Mouse (Mus musculus) embryonic fibroblast, embryonic 13.5 days (primary cell): Measurements from ENCODE around the gene Skp1a. TPM values are rescaled to one million over a fixed set of nuclear protein-coding genes. Genes with fewer than 3 reads are reported as not detected.
A peak's percentile ranks its signal among the peaks of the same experiment; 100 is the strongest.

Source experiments
- H3K27ac ChIP-seq: 2 replicates; pipeline ENCODE4 v1.5.1; 2012; ENCODE audit warnings: low read length, control low read depth, inconsistent platforms; ENCODE audit not compliant: insufficient read depth
- H3K4me1 ChIP-seq: 2 replicates; pipeline ENCODE4 v1.6.1; 2011; ENCODE audit warnings: low read length; ENCODE audit not compliant: control insufficient read depth, insufficient read depth
- H3K4me3 ChIP-seq: 2 replicates; pipeline ENCODE4 v1.5.1; 2011; ENCODE audit warnings: mild to moderate bottlenecking, control low read depth, low read length; ENCODE audit not compliant: insufficient read depth
- CTCF ChIP-seq: IDR thresholded peaks from 2 replicates; pipeline ENCODE4 v1.5.1; 2011; ENCODE audit warnings: mild to moderate bottlenecking, control low read depth, low read length, moderate library complexity, borderline replicate concordance; ENCODE audit not compliant: insufficient read depth
- POLR2A ChIP-seq: IDR thresholded peaks from 2 replicates; pipeline ENCODE4 v1.6.1; 2011; ENCODE audit warnings: low read depth, mild to moderate bottlenecking, control low read depth, low read length, moderate library complexity
- polyA plus RNA-seq: library from polyadenylated mRNA; stranded (reverse); fragments of >200 nt; gene quantifications from 2 replicates; pipeline ENCODE4 v1.2.4, GENCODE M21; 2011; ENCODE audit warnings: low read depth; ENCODE audit not compliant: missing spikeins, insufficient read length

Gene Skp1a
- polyA plus RNA-seq, 1 experiment, result 311 TPM

DNA sequence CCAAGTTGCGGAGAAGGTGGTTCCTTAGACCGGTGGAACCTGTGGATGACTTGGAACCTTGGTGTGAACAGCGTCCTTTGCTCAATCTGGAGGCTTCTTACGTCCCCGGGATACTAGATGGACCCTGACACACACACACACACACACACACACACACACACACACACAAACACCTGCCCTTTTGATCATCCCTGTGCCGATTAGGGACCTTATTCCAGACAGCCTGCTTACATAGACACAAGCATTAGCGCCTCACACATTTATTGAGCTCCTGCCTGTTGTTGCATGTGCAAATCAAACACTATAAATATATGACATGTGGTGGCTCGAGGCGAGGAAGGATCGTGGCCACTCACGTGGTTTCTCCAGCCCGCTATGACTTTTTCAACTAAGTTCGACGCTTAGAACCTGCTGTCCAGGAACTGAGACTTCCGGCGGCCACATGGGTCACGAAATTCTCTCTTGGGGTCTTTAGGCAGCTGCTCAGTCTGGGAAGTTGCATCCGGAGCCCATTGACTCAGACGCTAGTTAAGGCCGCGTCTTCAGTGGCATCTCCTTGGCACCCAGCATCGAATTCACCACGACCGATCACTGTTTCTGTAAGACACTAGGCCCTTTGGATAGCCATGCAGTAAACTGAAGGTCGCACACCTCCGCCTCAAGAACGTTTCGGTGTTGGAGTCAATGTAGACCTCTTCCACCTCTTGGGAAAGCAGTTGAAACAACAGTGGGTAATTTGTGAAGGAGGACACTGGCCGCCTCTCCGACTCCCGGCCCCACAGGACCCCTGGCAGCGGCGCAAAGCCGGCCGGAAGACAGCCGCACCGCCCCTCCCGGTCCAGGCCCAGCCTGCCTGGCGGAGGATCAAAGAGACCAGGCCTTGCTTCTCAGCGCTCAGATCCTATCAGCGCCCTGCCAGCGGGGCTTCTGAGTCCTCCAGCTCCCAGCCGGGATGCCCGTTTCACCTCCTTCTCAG lies 52.1 kb downstream of the Skp1a start:
- Histone ChIP-seq H3K27ac (no peak overlapping the region), H3K4me3 (peak overlapping the region; percentile 8; the same call in 1 of the 2 replicates), H3K4me1 (no peaks in the 10 kb centered on the region)
- TF ChIP-seq POLR2A (no peak), CTCF (no peak)

DNA sequence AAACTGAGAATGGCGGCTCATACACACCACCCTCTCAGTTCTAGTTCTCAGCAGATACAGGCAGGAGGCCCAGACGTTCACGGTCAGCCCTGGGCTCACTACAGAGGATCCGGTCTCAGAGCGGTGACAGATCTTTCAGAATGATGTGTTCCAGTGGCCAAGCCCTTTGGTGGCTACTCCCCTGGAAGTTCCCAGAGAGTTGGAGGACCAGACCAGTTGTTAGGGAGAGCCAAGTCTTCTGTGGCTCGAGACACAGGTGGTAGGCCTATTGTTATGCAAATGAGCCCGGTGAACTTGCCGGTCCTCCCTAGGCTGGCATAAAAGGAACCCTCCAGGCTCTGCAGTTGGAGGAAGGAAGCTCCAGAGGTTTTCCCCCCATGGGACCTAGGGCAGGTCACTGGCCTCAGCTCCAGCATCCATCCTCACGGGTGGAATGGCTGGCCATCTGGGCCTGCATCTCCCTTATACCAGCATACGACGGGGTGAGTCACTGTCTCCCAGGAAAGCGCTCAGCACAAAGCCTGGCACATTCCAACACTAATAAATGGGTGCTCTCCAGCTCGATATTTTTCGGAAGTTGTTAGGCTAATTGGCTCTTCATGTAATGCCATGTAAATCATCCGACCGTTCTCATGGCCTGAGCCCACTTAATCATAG lies 54.6 kb downstream of the Skp1a start:
- no peak overlapping the region for H3K4me3 ChIP-seq
- TF ChIP-seq POLR2A (no peak), CTCF (no peak)
- no peaks in the 10 kb centered on the region for H3K4me1 ChIP-seq
- H3K27ac ChIP-seq, result no peak overlapping the region

GRCm38 (mm10) chr11:52286958-52287305 lies 55.1 kb downstream of the Skp1a start:
- H3K4me1 ChIP-seq, result no peaks in the 10 kb centered on the region
- no peak for TF ChIP-seq CTCF
- no peak for TF ChIP-seq POLR2A
- no peak overlapping the region for H3K4me3 ChIP-seq
- H3K27ac ChIP-seq, result no peak overlapping the region

GRCm38 (mm10) chr11:52292346-52292745 lies 60.6 kb downstream of the Skp1a start:
- H3K27ac ChIP-seq, result no peak overlapping the region

GRCm38 (mm10) chr11:52292894-52293293 lies 61.1 kb downstream of the Skp1a start:
- Histone ChIP-seq H3K27ac (no peak overlapping the region), H3K4me1 (no peaks in the 10 kb centered on the region), H3K4me3 (no peak overlapping the region)
- TF ChIP-seq POLR2A, result no peak
- TF ChIP-seq CTCF, result no peak

More at GRCm38 (mm10) chr11:52292346-52292745, 60.6 kb downstream of the Skp1a start:
- TF ChIP-seq POLR2A (no peak), CTCF (no peak)
- Histone ChIP-seq H3K4me1 (no peaks in the 10 kb centered on the region), H3K4me3 (no peak overlapping the region)

- H3K27ac ChIP-seq, result no peak overlapping the region
- no peak for TF ChIP-seq CTCF
- no peak for TF ChIP-seq POLR2A
- no peaks in the 10 kb centered on the region for H3K4me1 ChIP-seq
- H3K4me3 ChIP-seq, result no peak overlapping the region
Measured at GRCm38 (mm10) chr11:52294103-52294502, 62.3 kb downstream of the Skp1a start.

Other genes starting within 250 kb of the Skp1a start
- gene Ube2b, start 231.2 kb upstream of the Skp1a start, polyA plus RNA-seq, result 165 and 168 TPM in 2 replicates
- gene Cdkl3, start 227.8 kb upstream of the Skp1a start, polyA plus RNA-seq, result 8.8 and 11.7 TPM in 2 replicates
- 77.9 and 82.4 TPM in 2 replicates for gene Ppp2ca, start 133.3 kb upstream of the Skp1a start, polyA plus RNA-seq
- not detected in 2 replicates for gene Olfr1373, start 86.5 kb upstream of the Skp1a start, polyA plus RNA-seq
- not detected in 2 replicates for gene Olfr1371, start 18.0 kb upstream of the Skp1a start, polyA plus RNA-seq
- 2.1 and 2.4 TPM in 2 replicates for gene Tcf7, start 51.0 kb downstream of the Skp1a start, polyA plus RNA-seq
- gene Vdac1, start 128.9 kb downstream of the Skp1a start, polyA plus RNA-seq, result 251 and 268 TPM in 2 replicates
- gene 9530068E07Rik, start 164.4 kb downstream of the Skp1a start, polyA plus RNA-seq, result 269 and 273 TPM in 2 replicates